Comparison of ENCODE assay signal across 8 mouse cellular contexts in genomic region chr13:58232611-58233010, GRCm38 (mm10). TPM values are rescaled to one million over a fixed set of nuclear protein-coding genes. Genes with fewer than 3 reads are reported as not detected.
A peak's percentile ranks its signal among the peaks of the same experiment; 100 is the strongest.
DNase-seq lines count a peak whose midpoint lies in the region; ATAC-seq lines count a peak whose summit lies in the region.

No protein-coding gene starts in this region.

- no peaks in the 10 kb centered on the region for H3K4me1 ChIP-seq in heart, embryonic 12.5 days (replicated peaks)
- H3K4me1 ChIP-seq in embryonic facial prominence, embryonic 11.5 days (ENCODE audit: control insufficient read depth, insufficient read depth, low read length), result no peaks in the 10 kb centered on the region

- ATAC-seq in heart, embryonic 12.5 days (ENCODE audit: insufficient number of reproducible peaks, low FRiP score), result no peak
- ATAC-seq in embryonic facial prominence, embryonic 11.5 days (replicated peaks; ENCODE audit: insufficient number of reproducible peaks, low FRiP score, low TSS enrichment, low read depth), result no peak

- WGBS in heart, embryonic 12.5 days, result 40% methylated on average over 5 of the region's 5 CpGs
- 40% methylated on average over 5 of the region's 5 CpGs for WGBS in embryonic facial prominence, embryonic 11.5 days

- no peak overlapping the region for H3K4me3 ChIP-seq in heart, embryonic 12.5 days
- H3K4me3 ChIP-seq in embryonic facial prominence, embryonic 11.5 days (ENCODE audit: low read depth, low read length), result no peak overlapping the region

- H3K9ac ChIP-seq in heart, embryonic 12.5 days, result no peak overlapping the region
- no peak overlapping the region for H3K9ac ChIP-seq in embryonic facial prominence, embryonic 11.5 days (replicated peaks; ENCODE audit: low read length)

- no peak overlapping the region for H3K27ac ChIP-seq in heart, embryonic 12.5 days (ENCODE audit: poor library complexity, severe bottlenecking)
- no peak overlapping the region for H3K27ac ChIP-seq in embryonic facial prominence, embryonic 11.5 days (replicated peaks; ENCODE audit: low read depth, low read length)

- H3K4me2 ChIP-seq in heart, embryonic 12.5 days, result no peak overlapping the region
- H3K4me2 ChIP-seq in embryonic facial prominence, embryonic 11.5 days (ENCODE audit: low read depth, low read length), result no peak overlapping the region

- H3K36me3 ChIP-seq in heart, embryonic 12.5 days, result peaks cover 17% of the 10 kb centered on the region
- no peaks in the 10 kb centered on the region for H3K36me3 ChIP-seq in embryonic facial prominence, embryonic 11.5 days (replicated peaks; ENCODE audit: control insufficient read depth, insufficient read depth, low read depth, low read length)

- peak; percentile 85 for DNase-seq in heart, adult 11 months
- peak; percentile 63 for DNase-seq in 416B (ENCODE audit: low read depth)
- peak; percentile 70 for DNase-seq in adrenal gland, postnatal 10 days
- peak; percentile 18 for DNase-seq in embryonic facial prominence, embryonic 11.5 days (ENCODE audit: low spot score)
- DNase-seq in kidney, adult 9 months, result peak; percentile 76
- DNase-seq in lung, postnatal 36 days, result peak; percentile 79
- DNase-seq in thymus, postnatal 25 days, result peak; percentile 40

- H3K9me3 ChIP-seq in heart, embryonic 12.5 days (replicated peaks), result no peaks in the 10 kb centered on the region
- H3K9me3 ChIP-seq in embryonic facial prominence, embryonic 11.5 days (replicated peaks; ENCODE audit: control insufficient read depth, low read length), result no peaks in the 10 kb centered on the region

- H3K27me3 ChIP-seq in heart, embryonic 12.5 days (replicated peaks), result no peaks in the 10 kb centered on the region
- H3K27me3 ChIP-seq in embryonic facial prominence, embryonic 11.5 days (ENCODE audit: control insufficient read depth, insufficient read depth, low read length), result no peaks in the 10 kb centered on the region

RNA-seq across cellular contexts. Expression of gene Ubqln1, which starts 17.2 kb away (rescaled TPM):
- 104 and 108 TPM in 2 replicates for polyA plus RNA-seq in heart, embryonic 12.5 days (2016; fragmentation: Nextera tagmentation; extraction: Ambion mirVana)
- total RNA-seq in adrenal gland, postnatal 10 days (2021), result 10 to 100 TPM; 89.6 to 93.1 TPM
- polyA plus RNA-seq in embryonic facial prominence, embryonic 11.5 days (2014; fragmentation: Nextera tagmentation; extraction: Ambion mirVana), result 142 and 144 TPM in 2 replicates

RNA-seq across cellular contexts. Expression of gene Gkap1, which starts 42.9 kb away (rescaled TPM):
- polyA plus RNA-seq in heart, embryonic 12.5 days (2016; fragmentation: Nextera tagmentation; extraction: Ambion mirVana), result 24.7 and 25.4 TPM in 2 replicates
- total RNA-seq in adrenal gland, postnatal 10 days (2021), result 10 to 100 TPM; 41.0 to 42.1 TPM
- polyA plus RNA-seq in embryonic facial prominence, embryonic 11.5 days (2014; fragmentation: Nextera tagmentation; extraction: Ambion mirVana), result 22.0 and 31.2 TPM in 2 replicates

Comparison
In these comparisons a context has a peak if more than half of its experiments do, and no peak if none do; other contexts are left out.
1. DNase-seq: peak in every context shown above with its lines; median percentile 85 in heart, adult 11 months; 79 in lung, postnatal 36 days; 76 in kidney, adult 9 months; 70 in adrenal gland, postnatal 10 days; 63 in 416B; 40 in thymus, postnatal 25 days; 18 in embryonic facial prominence, embryonic 11.5 days.